Mouse (Mus musculus) olfactory bulb, adult 2 months (tissue): ENCODE data around the gene Rufy3. TPM values are rescaled to one million over a fixed set of nuclear protein-coding genes. Genes with fewer than 3 reads are reported as not detected.

Experiments used
- H3K27ac ChIP-seq: fragments of 200-500 bp; 2 replicates; pipeline ENCODE4 v1.5.1; 2012; ENCODE audit warnings: low read depth, low read length; ENCODE audit not compliant: insufficient read depth
- H3K4me1 ChIP-seq: fragments of 200-500 bp; 2 replicates; pipeline ENCODE4 v1.6.1; 2012; ENCODE audit warnings: low read length; ENCODE audit not compliant: control insufficient read depth, insufficient read depth
- H3K4me3 ChIP-seq: fragments of 200-500 bp; 2 replicates; pipeline ENCODE4 v1.5.1; 2012; ENCODE audit warnings: mild to moderate bottlenecking, low read depth, low read length, moderate library complexity; ENCODE audit not compliant: insufficient read depth
- CTCF ChIP-seq: fragments of 200-500 bp; IDR thresholded peaks from 2 replicates; pipeline ENCODE4 v1.5.1; 2012; ENCODE audit warnings: low read depth, mild to moderate bottlenecking, low read length, moderate library complexity; ENCODE audit not compliant: insufficient read depth
- POLR2A ChIP-seq: fragments of 200-500 bp; IDR thresholded peaks from 2 replicates; pipeline ENCODE4 v1.6.1; 2012; ENCODE audit warnings: mild to moderate bottlenecking, low read depth, low read length, moderate library complexity; ENCODE audit not compliant: insufficient read depth
- WGBS: fragments of 180-500 bp; shearing (Covaris S2); methylation state at CpG from one replicate; pipeline ENCODE4 v1.1.7; 2018; 5-methylcytosine and 5-hydroxymethylcytosine counted together
- polyA plus RNA-seq: library from polyadenylated mRNA; stranded (reverse); fragments of >200 nt; gene quantifications from 2 replicates; pipeline ENCODE4 v1.2.4, GENCODE M21; 2012; ENCODE audit warnings: low replicate concordance; ENCODE audit not compliant: missing spikeins, insufficient read depth, insufficient read length

The Rufy3 gene
- polyA plus RNA-seq, 1 experiment: 110 TPM

DNA sequence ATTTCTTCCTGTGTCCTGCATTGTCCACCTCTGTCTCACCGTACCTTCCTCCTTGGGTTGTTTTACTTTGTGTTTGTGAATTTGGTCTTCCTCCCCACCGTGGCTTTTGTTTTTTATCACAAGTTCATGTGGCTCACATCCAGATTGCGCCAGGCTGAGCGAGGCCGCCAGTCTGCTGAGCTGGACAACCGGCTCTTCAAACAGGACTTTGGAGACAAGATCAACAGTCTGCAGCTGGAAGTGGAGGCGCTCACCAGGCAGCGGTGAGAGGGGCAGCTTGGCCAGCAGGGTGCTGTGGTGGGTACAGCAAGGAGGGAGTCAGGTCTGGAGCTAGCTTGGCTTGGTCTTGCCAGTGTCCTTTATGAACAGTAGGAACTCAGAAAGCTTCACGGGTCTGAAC, 77.9 kb downstream of the Rufy3 start:
- H3K4me3 ChIP-seq: no peak overlapping the region
- TF ChIP-seq CTCF (no peak), POLR2A (no peak)
- WGBS: 75% methylated on average over 9 of the region's 9 CpGs
- no peaks in the 10 kb centered on the region for H3K4me1 ChIP-seq
- H3K27ac ChIP-seq: no peak overlapping the region

DNA sequence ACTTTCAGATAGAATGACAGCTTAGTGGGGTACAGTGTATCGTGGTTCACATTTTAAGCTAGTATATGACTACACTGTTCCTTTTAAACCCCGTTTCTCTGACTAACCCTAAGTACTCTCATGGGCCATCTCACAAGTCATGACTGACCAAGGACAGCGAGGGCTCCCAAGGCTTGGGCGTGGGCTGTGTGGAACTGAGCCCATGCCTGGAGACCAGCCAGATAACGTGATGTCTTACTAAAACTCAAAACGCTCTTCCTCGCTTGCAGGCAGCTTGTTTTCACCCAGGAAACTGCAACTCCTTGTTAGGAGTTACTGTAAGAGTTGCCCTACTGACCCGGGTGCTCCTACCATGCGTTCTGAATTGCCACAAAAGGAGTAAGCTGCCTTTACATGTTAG, 78.7 kb downstream of the Rufy3 start:
- WGBS: 85% methylated on average over 9 of the region's 9 CpGs
- Histone ChIP-seq H3K4me1 (no peaks in the 10 kb centered on the region), H3K4me3 (no peak overlapping the region), H3K27ac (no peak overlapping the region)
- TF ChIP-seq CTCF (no peak), POLR2A (no peak)

DNA sequence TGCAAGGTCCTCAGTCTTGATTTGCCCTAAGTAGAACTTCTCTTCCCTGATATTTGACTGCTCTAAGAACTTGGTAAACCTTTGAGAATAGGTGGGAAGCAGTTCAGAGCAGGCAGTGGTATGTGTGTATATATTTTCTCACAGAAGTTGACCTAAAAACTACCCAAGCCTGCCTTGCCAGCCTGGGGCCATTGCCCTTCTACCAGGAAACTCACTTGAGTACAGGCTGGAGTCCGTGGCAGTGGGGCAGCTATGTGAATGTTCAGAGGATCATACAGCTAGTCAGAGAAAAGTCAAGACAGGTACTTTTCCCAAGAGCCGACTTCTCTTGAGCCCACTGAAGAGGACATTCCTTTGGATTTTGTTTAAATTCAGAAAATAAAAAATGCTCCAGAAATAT, 80.1 kb downstream of the Rufy3 start:
- Histone ChIP-seq H3K4me1 (0 out of 2 replicates have a peak, but pooled peaks cover 2% of the 10 kb centered on the region), H3K4me3 (no peak overlapping the region), H3K27ac (no peak overlapping the region)
- 95% methylated on average over 2 of the region's 2 CpGs for WGBS
- TF ChIP-seq CTCF (no peak), POLR2A (no peak)

DNA sequence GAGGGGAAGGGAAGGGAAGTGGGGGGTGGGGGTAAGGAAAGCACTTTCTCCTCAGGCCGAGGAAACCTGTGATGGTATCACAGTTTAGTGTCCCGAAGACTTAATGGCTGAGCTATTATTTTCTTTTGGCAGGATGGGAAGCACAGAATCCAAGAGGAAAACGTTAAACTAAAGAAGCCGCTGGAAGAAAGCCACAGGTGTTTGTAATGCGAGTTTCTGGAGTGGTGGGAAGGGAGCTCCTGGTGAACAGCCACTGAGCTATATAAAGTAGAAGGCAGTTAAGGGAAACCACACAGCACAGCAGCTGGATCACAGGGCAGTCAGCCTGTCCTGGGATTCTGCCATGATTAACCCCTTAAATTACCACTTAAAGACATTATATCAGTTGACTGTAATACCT, 80.6 kb downstream of the Rufy3 start:
- WGBS: 59% methylated on average over 5 of the region's 5 CpGs
- no peak for TF ChIP-seq POLR2A
- no peak for TF ChIP-seq CTCF
- H3K27ac ChIP-seq: no peak overlapping the region
- no peak overlapping the region for H3K4me3 ChIP-seq
- H3K4me1 ChIP-seq: 0 out of 2 replicates have a peak, but pooled peaks cover 2% of the 10 kb centered on the region

DNA sequence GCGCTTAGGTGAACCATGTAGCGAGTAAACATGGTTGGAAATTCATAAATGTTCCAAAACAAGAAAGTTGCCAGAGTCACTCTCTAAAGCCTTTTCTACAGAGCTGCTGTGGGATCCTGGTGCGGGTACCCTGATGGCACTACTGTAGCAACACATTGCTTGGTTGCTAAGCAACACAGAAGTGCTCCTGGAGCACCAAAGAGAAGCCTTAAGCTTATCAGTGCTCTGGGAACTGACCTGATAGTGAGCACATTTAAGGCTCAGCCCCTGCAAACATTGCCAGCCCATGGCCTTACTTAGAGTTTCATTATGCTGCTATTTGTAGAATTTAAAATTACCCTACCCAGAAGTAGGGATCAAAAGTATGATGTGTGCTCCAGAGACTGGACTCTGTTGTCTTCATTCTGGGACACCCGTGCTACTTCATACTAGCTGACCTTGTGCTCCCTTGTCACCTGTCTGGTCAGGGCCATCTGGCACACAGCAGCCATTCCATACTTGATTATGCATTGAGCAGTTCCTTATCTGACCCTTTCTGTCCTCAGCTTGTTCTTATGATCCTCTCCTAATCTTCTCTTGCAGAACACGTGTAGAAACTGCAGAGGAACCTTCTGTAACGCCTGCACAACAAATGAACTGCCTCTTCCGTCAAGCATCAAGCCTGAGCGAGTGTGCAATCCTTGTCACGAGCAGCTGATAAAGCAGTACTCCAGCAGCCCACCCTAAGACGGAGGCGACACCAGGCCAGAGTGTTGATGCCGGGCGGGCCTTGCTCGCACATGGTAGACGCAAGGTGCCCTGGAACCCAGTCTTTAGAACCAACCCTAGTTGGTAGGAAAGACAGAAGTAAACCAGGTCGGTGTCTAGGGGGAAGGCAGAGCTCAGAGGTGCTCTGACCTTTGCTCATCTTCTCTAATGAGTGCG, 84.7 kb downstream of the Rufy3 start:
- TF ChIP-seq CTCF (no peak), POLR2A (no peak)
- 88% methylated on average over 17 of the region's 17 CpGs for WGBS
- no peak overlapping the region for H3K27ac ChIP-seq
- no peak overlapping the region for H3K4me3 ChIP-seq
- peaks cover 7% of the 10 kb centered on the region for H3K4me1 ChIP-seq

DNA sequence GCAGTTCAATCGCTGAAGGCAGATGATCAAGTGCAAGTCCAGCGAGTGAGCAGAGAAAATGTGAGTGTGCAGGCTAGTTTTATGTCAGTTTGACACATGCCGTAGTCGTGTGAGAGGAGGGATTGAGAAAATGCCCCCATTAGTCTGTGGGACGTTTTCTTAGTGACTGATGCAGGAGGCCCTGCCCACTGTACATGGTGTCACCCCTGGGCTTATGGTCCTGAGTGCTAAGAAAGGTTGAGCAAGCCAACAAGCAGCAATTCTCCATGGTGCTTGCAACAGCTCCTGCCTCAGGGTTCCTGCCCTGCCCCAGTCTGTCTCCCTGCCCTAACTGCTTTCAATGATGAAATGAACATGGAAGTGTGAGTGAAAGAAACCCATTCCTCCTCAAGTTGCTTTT, 87.7 kb downstream of the Rufy3 start:
- Histone ChIP-seq H3K4me1 (peaks cover 14% of the 10 kb centered on the region), H3K27ac (no peak overlapping the region), H3K4me3 (no peak overlapping the region)
- TF ChIP-seq POLR2A (no peak), CTCF (no peak)
- 87% methylated on average over 5 of the region's 5 CpGs for WGBS

DNA sequence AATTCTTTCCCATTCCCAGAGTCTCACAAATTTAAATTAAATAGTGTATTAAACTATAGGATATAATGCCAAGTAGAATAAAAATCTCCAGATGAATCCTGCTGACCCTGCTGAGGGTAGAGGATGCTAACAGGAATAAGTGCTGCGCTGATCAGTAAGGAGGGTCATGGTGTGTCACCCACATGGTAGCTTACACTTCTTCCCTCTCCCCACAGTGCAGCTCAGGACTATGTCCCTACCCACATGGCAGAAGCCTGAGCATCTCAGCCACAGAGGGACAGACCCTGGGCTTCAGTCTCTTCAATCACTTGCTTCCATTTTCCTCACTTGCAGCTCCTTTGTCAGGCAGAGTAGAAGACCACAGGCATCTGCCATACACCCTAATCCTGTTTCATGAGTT, 93.0 kb downstream of the Rufy3 start:
- H3K4me3 ChIP-seq: no peak overlapping the region
- no peak for TF ChIP-seq POLR2A
- no peak for TF ChIP-seq CTCF
- WGBS: 100% methylated on average over 1 of the region's 1 CpGs
- peaks cover 8% of the 10 kb centered on the region for H3K4me1 ChIP-seq
- no peak overlapping the region for H3K27ac ChIP-seq

DNA sequence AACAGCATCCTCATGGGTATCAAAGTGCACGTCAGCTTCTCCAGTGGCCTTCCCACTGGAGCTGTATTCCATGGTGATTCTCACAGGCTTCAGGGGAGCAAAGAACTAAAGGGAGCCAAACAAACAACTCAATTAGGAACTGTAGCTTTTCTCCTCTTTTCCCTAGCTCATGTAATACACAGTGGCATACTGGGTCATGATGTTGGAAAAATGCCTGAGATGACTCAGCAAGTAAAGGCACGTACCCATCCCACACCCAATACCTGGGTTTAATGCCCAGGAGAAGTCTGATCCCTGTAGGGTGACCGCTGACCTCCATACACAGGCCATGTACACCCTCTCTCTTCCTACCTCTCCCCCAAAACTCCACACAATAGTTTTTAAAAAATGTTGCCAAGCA, 98.3 kb downstream of the Rufy3 start:
- no peaks in the 10 kb centered on the region for H3K4me1 ChIP-seq
- WGBS: 83% methylated on average over 3 of the region's 3 CpGs
- H3K4me3 ChIP-seq: no peak overlapping the region
- no peak for TF ChIP-seq POLR2A
- TF ChIP-seq CTCF: no peak
- no peak overlapping the region for H3K27ac ChIP-seq

DNA sequence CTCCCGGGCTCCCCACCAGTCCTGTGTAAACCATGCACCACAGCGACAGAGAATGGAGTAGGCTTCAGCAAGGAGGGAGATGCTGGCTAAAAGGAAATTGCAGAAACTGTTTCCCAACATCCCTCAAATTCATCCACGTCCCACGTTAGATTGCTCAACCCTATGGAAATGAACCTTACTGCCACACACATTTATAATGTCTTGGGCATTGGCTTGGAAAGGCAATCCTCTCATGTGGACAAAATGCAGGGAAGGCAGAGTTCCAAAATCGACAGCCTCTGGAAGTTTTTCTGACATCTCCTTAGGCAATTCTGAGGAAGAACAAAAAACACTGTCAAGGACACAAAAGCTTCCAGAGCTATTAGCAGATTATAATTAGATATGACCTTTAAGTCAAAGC, 99.0 kb downstream of the Rufy3 start:
- 63% methylated on average over 5 of the region's 5 CpGs for WGBS
- no peak for TF ChIP-seq POLR2A
- no peak for TF ChIP-seq CTCF
- Histone ChIP-seq H3K4me3 (no peak overlapping the region), H3K4me1 (no peaks in the 10 kb centered on the region), H3K27ac (no peak overlapping the region)
